ENCODE assay signal across 14 mouse cellular contexts in the genomic region with DNA sequence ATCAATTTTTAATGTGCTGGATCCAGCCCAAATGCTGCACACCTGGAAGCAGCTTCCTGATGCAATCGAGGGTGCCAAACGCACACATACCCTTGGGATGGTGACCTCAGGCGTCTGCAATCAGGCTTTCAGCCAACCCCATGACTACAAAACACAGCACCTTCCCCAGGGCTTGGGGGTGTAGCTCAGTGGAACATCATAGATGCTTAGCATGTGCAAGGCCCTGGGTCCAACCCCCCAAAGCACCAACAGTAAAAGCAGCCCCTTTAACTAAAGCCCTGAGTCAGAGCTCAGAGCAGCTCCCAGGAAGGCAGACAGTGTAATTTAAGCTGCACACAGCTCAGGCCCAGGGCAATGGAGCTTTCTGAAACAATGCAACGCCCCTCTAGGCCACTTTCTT. TPM values are rescaled to one million over a fixed set of nuclear protein-coding genes. Genes with fewer than 3 reads are reported as not detected.
DNase-seq lines count a peak whose midpoint lies in the region; ATAC-seq lines count a peak whose summit lies in the region.
"Had no signal": no experiment of that assay in that cellular context is flagged by ENCODE, and none has a peak within 500 bp of the region (broad histone marks: within the 10 kb centered on the region; RNA-seq: fewer than 3 reads in every experiment).

No protein-coding gene starts in this region.

- DNase-seq in kidney, adult 11 months, result peak; percentile 42
- DNase-seq in kidney, postnatal 10 days, result no peak
- DNase-seq in embryonic facial prominence, embryonic 10.5 days (ENCODE audit: low spot score), result peak; percentile 15
- peak; percentile 27 for DNase-seq in kidney, adult 18-20 months
- peak; percentile 30 for DNase-seq in midbrain, embryonic 14.5 days
- no peak for DNase-seq in adrenal gland, adult 8-10 months
- no peak for DNase-seq in B cell, adult 2 months
- no peak for DNase-seq in layer of hippocampus, adult 8-10 months (ENCODE audit: low spot score in 2 of 2)
- DNase-seq: cerebellum, adult 11 months; gastrocnemius, postnatal 14 days; layer of hippocampus, postnatal 36 days; liver, embryonic 13.5 days had no signal

- H3K4me1 ChIP-seq in embryonic facial prominence, embryonic 10.5 days, result peaks cover 61% of the 10 kb centered on the region
- peaks cover 48% of the 10 kb centered on the region for H3K4me1 ChIP-seq in midbrain, embryonic 14.5 days (ENCODE audit: control insufficient read depth, insufficient read depth, low read length)

- no peaks in the 10 kb centered on the region for H3K9me3 ChIP-seq in embryonic facial prominence, embryonic 10.5 days
- H3K9me3 ChIP-seq in midbrain, embryonic 14.5 days (ENCODE audit: control insufficient read depth, low read length), result no peaks in the 10 kb centered on the region
- H3K9me3 ChIP-seq: liver, embryonic 13.5 days had no signal

- peaks cover 21% of the 10 kb centered on the region for H3K36me3 ChIP-seq in embryonic facial prominence, embryonic 10.5 days (replicated peaks)
- H3K36me3 ChIP-seq in midbrain, embryonic 14.5 days (ENCODE audit: control insufficient read depth, insufficient read depth, low read length), result peaks cover 8% of the 10 kb centered on the region; the same call in 1 of the 2 replicates
- H3K36me3 ChIP-seq: liver, embryonic 13.5 days had no signal

- H3K27me3 ChIP-seq in embryonic facial prominence, embryonic 10.5 days (replicated peaks; ENCODE audit: low read depth, poor library complexity, severe bottlenecking), result peaks cover 6% of the 10 kb centered on the region
- H3K27me3 ChIP-seq in midbrain, embryonic 14.5 days (ENCODE audit: control insufficient read depth, insufficient read depth, low read length), result 0 out of 2 replicates have a peak, but pooled peaks cover under 1% of the 10 kb centered on the region
- H3K27me3 ChIP-seq: liver, embryonic 13.5 days had no signal

- WGBS in embryonic facial prominence, embryonic 10.5 days, result 54% methylated on average over 4 of the region's 4 CpGs
- WGBS in midbrain, embryonic 14.5 days, result 36% methylated on average over 4 of the region's 4 CpGs

- H3K4me2 ChIP-seq in midbrain, embryonic 14.5 days (ENCODE audit: low read length), result no peak overlapping the region
- H3K4me2 ChIP-seq: liver, embryonic 13.5 days had no signal

- no peak for ATAC-seq in midbrain, embryonic 14.5 days (ENCODE audit: low FRiP score, low TSS enrichment)

- H3K4me3 ChIP-seq in embryonic facial prominence, embryonic 10.5 days, result no peak overlapping the region
- H3K4me3 ChIP-seq in midbrain, embryonic 14.5 days (replicated peaks; ENCODE audit: low read depth, low read length), result no peak overlapping the region
- H3K4me3 ChIP-seq: liver, embryonic 13.5 days had no signal

- no peak overlapping the region for H3K27ac ChIP-seq in embryonic facial prominence, embryonic 10.5 days (replicated peaks)
- H3K27ac ChIP-seq in midbrain, embryonic 14.5 days (replicated peaks; ENCODE audit: low read depth, low read length), result no peak overlapping the region
- H3K27ac ChIP-seq: liver, embryonic 13.5 days had no signal

- H3K9ac ChIP-seq in midbrain, embryonic 14.5 days (replicated peaks; ENCODE audit: low read length), result no peak overlapping the region
- H3K9ac ChIP-seq: liver, embryonic 13.5 days had no signal

RNA-seq across cellular contexts. Expression of gene Nin, which starts 9.3 kb away (rescaled TPM):
- polyA plus RNA-seq in embryonic facial prominence, embryonic 10.5 days (2016; fragmentation: Nextera tagmentation; extraction: Ambion mirVana), result 11.7 and 12.1 TPM in 2 replicates
- 15.3 and 17.1 TPM in 2 replicates for polyA plus RNA-seq in midbrain, embryonic 14.5 days (2014; fragmentation: Nextera tagmentation; extraction: Ambion mirVana)
- total RNA-seq in adrenal gland, adult 8-10 months (2022), result 10 to 100 TPM; 27.4 to 55.2 (median 38.7) TPM
- total RNA-seq in layer of hippocampus, adult 8-10 months (2022), result 10 to 100 TPM; 58.1 to 82.5 (median 66.6) TPM

RNA-seq across cellular contexts. Expression of gene Abhd12b, which starts 49.7 kb away (rescaled TPM):
- polyA plus RNA-seq in embryonic facial prominence, embryonic 10.5 days (2016; fragmentation: Nextera tagmentation; extraction: Ambion mirVana), result not detected in 2 replicates
- 0.39 and 0.47 TPM in 2 replicates for polyA plus RNA-seq in midbrain, embryonic 14.5 days (2014; fragmentation: Nextera tagmentation; extraction: Ambion mirVana)
- not detected for total RNA-seq in adrenal gland, adult 8-10 months (2022)
- total RNA-seq in layer of hippocampus, adult 8-10 months (2022), result not detected
- total RNA-seq: gastrocnemius, postnatal 14 days; hematopoietic stem cell, adult 5-6 weeks had no signal
- polyA plus RNA-seq: liver, embryonic 13.5 days; spleen, adult 2 months had no signal

Comparison
In these comparisons a context has a peak if more than half of its experiments do, and no peak if none do; other contexts are left out.
1. DNase-seq: peak in kidney, adult 11 months (single experiment), embryonic facial prominence, embryonic 10.5 days (single experiment), kidney, adult 18-20 months (single experiment) and midbrain, embryonic 14.5 days (single experiment); none in kidney, postnatal 10 days (single experiment), adrenal gland, adult 8-10 months (single experiment), B cell, adult 2 months (0 of 2) and layer of hippocampus, adult 8-10 months (0 of 2).